Mouse (Mus musculus) ovary, postnatal 10 days (tissue): ENCODE results near the gene Hormad1.
"Not testable (repeated sequence)": the region's sequence is repeated elsewhere in the genome, so short reads cannot be mapped to it uniquely, and the experiment has no call there.

ENCODE experiments used
- DNase-seq: peaks from one replicate; pipeline ENCODE4 v3.0.0; 2022; ENCODE audit warnings: low spot score

Hormad1 gene

DNA sequence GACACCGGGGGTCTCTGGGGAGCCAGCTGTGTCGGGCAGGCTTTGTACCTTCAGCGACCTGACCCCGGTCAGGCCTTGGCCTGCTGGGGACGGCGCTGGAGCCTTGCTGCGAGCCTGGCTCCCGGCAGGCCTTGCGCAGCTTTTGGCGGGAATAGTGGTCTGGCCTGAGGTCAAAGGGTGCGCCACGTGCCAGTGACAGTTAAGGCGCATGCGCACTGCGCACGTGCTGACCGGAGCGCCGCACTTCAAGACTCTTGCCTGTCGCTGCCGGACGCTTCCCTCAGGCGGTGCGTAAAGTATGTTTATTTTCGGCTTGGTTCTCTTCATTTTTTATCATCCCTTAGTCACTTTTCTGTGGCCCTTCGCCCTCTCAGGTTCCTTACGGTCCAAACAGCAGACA, at the start of gene Hormad1:
Hormad1 (plus strand) TSS at position 241 of the 400 bp plus-strand sequence.
- no peak for DNase-seq

DNA sequence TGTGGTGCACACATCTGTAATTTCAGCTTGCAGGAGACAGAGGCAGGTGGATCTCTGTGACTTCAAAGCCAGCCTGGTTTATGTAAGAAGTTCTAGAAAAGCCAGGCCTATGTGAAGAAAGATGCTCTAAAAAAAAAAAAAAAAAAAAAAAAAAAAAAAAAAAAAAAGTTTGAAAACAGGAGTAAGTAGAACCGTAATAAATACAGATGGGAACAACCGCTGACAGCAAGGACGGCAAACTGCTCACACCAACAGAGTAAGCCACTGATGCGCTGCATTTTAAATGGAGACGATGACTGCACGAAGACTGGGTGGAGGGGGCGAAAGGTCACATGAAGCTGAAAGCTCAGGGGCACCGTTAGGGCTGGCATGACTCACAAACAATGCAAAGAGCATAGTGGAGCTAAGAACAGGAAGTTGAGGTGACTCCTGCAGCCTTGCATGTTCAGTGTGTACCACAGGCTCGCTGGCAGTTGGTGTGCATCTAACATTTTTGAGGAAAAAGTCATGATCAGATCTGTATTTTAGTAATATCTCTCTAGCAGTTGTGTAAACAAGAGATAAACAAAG, 47.8 kb upstream of the Hormad1 start:
- no peak for DNase-seq

DNA sequence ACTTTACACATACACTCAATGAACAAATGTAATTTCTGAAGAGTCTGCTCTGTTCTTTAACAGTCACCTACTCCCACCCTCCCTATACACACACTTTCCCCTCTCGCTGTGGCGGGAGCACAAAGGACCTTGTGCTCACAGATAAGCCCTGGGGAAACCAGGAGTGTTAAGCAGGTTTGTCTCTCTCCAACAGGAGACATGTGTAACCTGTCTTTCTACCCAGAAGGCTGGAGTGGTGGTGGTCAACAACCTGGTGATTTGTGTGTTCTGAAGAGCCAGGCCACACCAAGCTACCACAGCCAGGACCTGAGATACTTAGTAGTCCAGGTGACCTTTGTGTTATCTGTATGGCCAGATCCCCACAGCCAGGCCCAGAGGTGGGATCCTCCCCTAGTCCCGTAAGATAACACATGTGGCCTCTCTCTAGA, 42.8 kb upstream of the Hormad1 start:
- DNase-seq = no peak

DNA sequence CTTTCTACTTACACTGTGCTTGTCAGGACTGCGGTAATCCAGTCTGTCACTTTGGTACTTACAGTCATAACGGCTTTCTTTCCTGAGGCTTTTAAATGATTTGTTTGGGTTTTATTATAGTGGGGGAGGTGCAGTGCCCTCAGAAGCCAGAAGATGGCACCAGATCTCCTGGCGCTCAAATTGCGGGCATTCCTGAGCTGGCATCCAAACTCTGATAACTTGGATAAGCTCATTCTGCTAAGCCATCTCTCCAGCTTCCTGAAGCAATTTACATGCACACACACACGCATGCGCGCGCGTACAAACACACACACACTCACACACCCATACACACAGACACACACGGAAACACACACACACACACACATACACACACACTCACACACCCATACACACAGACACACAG, 42.0 kb upstream of the Hormad1 start:
- DNase-seq = peak; percentile 27

DNA sequence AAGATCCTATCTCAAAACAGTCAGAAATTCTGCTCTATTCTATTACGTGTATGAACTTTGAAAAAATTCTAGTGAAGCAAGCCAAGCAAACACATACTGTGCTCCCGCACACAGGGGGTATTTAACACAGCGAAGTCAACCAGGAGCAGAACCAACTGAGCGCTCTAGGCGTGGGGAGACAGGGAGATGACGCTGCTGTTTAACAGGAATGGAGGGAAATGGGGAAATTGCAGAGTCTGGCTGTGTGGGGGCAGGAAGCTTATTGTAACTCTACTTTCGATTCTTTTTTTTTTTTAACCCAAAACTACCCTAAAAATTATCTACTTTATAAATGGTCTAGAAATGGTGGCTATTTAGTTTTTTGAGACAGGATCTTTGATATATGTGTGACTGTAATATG, 40.6 kb upstream of the Hormad1 start:
- no peak for DNase-seq

DNA sequence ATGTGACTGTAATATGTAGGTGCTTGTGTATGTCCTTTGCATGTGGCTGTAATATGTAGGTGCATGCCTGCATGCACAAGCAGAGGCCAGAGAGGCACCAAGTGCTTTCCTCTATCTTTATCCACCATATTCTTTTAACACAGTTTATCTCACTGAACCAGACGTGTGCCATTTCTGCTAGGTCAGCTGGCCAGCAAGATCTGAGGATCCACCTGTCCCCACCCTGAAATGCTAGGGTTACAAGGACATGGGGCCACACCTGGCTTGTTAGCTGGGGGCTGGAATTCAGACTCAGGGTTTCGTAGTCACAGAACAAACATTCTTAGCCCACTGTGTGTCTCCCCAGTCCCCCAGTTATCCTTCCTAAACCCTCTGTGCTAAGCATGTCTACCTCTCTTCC, 40.2 kb upstream of the Hormad1 start:
- DNase-seq = no peak

DNA sequence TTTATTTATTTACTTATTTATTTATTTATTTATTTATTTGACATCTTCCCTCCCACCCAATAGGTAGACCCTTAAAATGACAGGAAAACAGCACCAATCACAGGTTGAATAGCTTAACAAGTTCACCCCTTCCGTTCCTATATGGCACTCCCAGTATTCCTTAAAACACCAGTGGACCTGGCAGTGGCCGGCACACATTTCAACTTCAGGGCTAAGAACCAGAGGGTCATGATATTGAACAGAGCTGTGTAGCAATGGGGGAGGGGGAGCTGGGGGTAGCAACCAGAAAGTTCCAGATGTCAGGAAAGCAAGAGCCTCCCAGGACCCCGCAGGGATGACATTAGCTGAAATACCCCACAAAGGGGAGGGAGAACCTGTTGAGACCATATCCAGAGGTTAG, 39.4 kb upstream of the Hormad1 start:
- no peak for DNase-seq

DNA sequence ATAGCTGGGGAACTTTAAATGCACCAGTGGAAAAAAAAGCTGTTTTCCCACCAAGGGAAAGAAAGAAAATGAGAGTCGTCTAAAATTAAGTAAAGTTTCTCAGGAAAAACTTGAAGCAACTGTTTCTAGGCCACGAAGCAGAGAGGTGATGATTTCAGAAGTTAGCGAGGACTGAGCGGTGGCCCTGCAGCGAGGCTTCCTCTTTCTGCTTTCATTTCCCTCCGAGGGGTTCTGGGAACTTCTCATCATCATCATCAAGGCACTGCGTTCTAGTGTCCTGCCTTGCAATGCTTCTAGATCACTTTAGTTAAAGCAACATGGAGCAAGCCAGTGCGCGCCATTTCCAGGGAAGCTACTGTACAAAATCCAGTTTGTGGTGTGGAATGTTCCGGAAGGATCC, 38.3 kb upstream of the Hormad1 start:
- no peak for DNase-seq

DNA sequence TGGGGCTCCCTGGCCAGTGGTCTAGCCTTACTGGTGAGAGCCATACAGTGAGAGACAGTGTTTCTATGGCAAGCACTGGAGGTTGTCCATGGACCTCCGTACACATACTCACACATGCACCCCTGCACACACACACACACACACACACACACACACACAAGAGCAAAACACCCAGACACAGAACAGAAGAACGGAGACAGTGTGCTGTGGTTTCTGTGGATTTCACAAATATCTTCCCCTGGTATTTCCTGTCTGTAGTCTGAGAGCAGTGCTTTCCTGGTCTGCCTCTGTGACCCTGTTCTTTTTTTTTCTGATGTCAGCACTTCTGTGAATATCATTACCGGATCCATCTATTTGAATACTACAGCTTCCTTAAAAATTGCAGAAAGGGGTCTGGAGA, 35.8 kb upstream of the Hormad1 start:
- DNase-seq = no peak

DNA sequence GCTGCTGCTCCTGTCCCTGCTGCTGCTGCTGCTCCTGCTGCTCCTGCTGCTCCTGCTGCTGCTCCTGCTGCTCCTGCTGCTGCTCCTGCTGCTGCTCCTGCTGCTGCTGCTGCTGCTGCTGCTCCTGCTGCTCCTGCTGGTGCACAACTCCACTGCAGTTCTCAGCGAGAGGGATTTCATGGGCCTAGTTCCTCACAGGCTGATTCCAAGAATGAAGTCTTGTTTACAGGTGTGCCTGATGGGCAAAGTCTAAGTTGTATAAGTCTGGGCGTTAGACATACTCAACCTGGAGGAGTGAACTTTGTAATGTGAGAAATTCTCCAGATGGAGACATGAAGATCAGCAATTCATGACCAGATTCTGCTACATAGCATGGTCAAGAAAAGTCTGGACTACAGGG, 34.8 kb upstream of the Hormad1 start:
- DNase-seq = no peak

DNA sequence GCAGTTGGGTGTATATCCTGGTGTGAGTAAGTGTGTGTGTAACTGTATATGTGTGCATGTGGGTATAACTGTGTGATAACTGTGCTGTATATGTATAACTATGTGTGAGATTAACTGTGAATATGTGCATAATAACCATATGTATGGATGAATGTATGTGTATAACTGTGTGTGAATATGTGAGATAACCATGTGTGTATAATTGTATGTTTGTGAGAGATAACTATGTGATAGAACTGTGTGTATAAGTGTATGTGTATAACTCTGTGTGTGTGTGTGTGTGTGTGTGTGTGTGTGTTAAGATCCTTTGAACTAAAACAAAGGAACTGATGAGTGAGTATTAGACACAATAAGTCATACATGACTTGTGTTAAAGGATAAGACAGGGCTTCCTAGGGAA, 33.4 kb upstream of the Hormad1 start:
- DNase-seq = no peak

DNA sequence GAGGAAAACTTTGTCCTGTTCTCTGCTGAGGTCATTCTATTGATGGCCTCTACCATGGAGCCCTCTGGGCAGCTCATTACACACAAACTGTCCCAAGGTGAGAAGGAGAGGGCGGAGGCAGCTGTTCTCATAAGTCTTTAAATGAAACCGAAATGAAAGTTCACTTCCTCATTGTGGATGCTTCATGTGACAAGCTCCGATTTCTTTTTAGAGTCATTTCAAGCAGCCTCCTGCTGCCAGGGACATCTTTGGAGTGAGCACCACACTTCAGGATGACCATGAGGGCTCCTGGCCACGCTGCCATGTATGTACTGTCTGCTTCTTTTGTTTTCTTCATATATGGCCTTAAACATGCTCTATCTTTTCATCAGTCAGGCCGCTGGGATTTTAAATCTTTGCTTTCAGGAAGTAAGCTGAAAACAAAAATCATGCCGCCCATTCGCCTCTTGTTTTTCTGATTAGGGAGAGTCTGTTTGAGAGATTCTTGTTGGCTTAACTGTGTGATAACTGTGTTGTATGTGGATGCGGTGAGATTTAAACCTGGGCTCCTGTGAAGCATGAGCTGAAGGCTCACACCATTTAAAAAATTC, 32.8 kb upstream of the Hormad1 start, which contains the start of gene Ctss:
Ctss (plus strand) TSS at position 165 of the 590 bp plus-strand sequence.
- DNase-seq = no peak

DNA sequence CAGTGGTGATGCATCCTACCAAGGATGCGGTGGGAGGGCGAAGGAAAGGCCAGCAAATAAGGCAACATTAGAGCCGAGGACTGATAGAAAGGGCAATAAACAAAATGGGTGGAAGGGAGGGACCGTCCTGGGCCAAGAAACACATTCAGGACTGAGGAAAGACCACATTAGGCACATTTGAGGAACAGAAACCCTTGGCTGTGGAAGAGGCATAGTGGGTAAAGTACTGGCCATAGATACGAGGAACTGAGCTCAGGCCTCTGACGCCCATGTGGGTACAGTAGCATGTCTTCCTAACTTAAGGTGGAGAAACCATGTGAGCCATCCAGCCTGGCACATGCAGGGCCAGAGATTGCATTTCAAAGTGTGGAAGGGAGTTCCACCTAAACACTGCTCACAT, 29.7 kb upstream of the Hormad1 start:
- no peak for DNase-seq

DNA sequence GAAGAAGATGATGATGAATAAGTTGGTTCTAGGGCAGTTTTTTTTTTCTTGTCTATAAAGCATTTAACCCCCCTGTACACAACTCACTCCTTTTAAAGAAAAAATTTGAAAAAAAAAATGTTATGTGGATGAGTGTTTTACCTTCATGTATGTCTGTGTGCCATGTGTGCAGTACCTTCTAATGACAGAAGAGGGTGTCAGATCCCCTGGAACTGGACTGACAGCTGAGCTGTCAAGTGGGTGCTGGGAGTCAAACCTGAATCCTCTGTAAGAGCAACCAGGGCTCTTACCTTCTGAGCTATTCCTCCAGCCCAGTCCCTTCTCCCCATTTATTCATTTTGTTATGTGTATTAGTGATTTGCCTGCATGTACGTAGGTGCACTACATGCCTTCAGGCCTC, 28.5 kb upstream of the Hormad1 start:
- no peak for DNase-seq

DNA sequence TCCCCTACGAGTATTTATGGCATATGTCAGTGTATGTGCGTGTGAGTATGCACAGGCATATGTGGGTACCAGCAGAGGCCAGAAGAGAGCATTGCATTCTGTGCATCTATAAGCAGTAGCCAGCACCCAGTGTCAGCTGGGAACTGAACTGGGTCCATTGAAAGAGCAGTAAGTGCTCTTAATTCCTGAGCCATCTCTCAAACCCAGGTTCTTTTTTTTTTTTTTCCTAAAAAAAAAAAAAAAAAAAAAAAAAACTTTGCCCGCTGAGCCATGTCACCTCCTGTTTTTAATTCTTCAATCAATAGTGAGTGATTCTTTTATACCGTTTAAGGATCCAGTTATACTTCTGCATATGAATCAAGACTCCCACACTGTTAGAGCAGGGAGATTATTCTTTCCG, 26.1 kb upstream of the Hormad1 start:
- no peak for DNase-seq

DNA sequence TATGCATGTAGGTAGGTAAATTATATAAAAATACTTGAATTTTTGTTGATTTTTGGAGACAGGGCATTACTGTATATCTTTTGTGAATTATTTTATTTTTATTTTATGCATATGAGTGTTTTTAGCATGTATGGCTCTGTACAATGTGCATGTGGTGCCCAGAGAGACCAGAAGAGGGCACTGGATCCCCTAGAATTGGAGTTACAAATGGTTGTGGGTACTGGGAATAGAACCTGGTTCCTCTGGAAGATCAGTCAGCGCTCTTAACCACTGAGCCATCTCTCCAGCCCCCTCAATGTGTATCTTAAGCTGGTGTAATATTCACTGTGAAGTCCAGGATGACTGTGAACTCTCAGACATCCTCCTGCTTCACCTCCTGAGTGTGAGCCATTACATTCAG, 24.6 kb upstream of the Hormad1 start:
- no peak for DNase-seq

DNA sequence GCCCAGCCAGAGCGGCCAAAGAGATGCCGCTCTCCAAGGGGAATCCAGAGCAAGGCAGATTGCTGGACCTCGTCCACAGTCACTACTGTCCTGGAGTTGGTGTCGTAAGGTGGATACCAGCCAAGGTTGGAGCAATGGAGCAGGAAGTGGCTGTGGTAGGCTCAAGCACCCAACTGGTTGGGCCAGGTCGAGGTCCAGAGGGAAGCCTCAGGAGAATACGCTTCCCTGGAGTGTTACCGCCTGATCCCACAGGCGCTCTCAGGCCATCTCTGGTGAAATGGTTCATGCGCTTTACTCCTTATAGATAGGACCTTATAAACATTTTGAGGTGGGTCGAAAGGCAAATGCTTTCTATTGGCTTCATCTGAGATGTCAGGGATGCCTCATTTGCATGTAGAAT, 20.5 kb upstream of the Hormad1 start:
- DNase-seq = no peak

DNA sequence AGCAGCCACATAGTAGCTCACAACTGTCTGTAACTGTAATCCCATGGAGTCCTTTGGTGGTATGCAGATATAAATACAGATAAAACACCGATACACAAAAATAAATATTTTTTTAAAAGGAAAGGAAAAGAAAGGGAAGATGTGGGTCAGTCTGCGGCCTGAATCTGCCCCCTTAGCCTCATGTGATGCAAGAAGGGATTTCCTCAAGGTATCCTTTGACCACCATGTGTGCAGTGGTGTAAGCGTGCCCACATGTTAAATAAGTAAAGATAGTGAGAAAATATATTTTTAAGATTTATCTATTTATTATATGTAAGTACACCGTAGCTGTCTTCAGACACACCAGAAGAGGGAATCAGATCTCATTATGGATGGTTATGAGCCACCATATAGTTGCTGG, 19.6 kb upstream of the Hormad1 start:
- no peak for DNase-seq

DNA sequence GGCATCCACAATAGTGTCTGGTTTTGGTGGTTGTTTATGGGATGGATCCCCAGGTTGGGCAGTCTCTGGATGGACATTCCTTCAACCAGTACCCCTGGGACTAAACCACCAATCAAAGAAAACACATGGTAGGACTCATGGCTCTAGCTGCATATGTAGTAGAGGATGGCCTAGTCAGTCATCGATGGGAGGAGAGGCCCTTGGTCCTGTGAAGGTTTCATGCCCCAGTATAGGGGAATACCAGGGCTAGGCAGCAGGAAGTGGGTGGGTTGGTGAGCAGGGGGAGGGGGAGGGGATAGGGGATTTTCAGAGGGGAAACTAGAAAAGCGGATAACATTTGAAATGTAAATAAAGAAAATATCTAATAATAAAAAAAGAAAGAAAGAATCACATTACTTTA, 18.3 kb upstream of the Hormad1 start:
- DNase-seq = not testable (repeated sequence)

DNA sequence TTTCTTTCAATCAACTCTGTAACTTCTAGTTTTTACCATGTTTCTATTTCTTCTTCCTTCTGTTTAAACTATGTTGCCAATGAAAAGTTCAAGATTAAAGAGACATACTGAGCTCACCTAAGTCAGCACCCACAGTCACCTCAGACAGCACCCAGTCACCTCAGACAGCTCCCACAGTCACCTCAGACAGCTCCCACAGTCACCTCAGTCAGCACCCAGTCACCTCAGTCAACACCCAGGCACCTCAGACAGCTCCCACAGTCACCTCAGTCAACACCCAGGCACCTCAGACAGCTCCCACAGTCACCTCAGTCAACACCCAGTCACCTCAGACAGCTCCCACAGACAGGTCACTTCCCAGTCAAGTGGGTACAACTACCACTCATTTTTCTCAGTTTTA, 17.3 kb upstream of the Hormad1 start:
- DNase-seq = no peak

DNA sequence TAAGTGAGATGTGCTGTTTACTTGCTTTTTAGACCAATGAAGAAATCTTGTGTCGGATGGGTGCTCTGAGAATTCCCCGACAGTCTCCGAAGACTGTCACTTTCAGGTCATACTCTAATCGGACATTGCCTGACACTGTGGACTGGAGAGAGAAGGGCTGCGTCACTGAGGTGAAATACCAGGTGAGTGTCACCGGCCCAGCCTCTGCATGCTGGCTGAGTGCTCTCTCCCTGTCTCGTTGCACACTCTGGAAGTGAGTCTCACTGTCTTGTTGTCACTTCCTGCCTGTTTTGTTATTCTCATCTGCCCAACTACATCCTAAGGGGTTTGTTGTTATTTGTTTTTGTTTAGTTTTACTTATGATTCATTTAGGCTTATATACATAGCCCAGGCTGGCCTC, 16.5 kb upstream of the Hormad1 start:
- no peak for DNase-seq

DNA sequence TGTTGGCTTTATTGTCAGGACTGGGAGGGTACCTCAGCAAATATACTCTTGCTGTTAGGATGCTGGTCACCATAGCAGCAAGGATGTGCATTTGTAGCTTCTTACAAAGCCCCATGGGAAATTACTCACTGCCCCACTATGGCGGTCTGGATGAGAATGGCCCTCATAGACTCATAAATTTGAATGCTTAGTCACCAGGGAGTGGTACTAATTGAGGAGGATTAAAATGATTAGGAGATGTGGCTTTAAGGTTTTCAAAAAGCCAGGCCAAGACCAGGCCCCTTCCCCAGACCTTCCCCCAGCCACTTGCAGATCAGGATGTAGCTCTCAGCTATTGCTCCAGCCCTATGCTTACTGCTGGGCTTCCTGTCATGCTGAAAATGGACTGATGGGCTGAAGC, 9.3 kb upstream of the Hormad1 start:
- DNase-seq = no peak

DNA sequence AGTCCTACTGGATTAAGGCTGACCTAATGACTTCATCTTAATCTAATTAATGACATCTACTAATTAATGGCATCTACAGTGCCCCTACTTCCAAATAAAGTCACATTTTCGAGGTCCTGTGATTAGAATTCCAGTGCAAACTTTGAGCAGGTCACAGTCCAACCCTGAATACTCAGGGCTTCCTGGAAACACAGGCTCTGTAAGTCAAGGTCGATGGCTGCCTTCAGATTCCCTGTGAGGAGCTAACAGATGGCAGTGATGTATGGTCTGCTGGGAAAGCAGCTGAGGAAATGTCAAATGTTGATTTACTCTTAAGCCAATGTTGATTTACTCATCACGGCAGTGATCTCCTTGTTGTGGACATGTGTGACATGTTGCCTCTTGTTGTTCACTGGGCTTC, 5.5 kb upstream of the Hormad1 start:
- DNase-seq = no peak

DNA sequence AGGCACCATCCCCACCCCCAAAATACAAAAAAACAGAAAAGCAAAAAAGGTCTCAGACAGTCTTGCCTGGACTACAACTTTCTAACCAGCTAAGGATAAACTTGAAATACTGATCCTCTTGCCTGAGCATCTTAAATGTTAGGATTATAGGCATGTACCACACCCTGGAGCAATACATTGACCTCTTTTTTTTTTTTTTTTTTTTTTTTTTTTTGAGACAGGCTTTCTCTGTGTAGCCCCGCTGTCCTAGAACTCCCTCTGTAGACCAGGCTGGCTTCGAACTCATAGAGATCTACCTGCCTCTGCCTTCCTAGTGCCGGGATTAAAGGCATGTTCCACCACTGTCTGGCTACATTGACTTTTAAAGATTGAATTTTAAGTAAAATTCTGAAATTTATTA, 1.3 kb downstream of the Hormad1 start:
- DNase-seq = no peak
